Mouse (Mus musculus) urinary bladder, postnatal 36 days (tissue): Measurements from ENCODE around the gene Nudt13.
A peak's percentile ranks its signal among the peaks of the same experiment; 100 is the strongest.
"Not testable (repeated sequence)": the region's sequence is repeated elsewhere in the genome, so short reads cannot be mapped to it uniquely, and the experiment has no call there.

ENCODE experiments used
- DNase-seq, 2 experiments: peaks; one replicate each; pipeline ENCODE4 v3.0.0; 2022; ENCODE audit warnings: low spot score in 2 of 2, mixed read lengths in 1 of 2

Nudt13 gene

DNA sequence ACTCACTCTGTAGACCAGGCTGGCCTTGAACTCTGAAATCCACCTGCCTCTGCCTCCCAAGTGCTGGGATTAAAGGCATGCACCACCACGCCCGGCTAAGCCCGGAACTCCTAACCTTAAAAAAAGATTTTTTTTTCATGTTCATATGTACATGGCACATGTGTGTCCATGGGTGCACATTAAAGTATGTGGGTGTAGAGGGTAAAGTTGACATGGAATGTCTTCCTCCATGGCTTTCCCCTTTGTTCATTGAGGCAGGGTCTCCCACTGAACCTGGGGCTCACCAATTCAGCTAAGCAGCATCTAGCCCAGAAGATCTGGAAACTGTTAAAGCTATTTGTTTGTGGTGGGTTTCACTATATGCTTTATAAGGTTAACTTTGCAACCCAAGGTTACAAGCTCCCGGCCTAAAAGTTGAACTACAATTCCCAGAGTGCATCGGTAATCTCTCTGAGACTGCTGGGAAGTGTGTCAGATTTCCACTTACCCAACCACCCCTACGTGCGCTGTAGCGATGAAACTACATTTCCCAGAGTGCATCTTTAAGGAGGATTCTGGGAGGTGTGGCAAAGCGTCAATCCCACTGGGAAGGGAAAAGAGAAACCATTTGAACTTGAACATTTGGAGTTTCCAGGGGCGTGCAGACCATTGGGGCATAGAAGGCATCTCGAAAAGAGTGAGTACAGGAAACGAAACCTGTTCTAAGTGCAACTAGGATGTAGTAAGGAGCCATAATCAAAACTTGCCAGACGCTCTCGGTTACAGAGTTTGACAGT is at the start of gene Nudt13:
Nudt13 (plus strand) TSS at position 581 of the 776 bp plus-strand sequence.
- DNase-seq, result peak; percentile 78 to 87

DNA sequence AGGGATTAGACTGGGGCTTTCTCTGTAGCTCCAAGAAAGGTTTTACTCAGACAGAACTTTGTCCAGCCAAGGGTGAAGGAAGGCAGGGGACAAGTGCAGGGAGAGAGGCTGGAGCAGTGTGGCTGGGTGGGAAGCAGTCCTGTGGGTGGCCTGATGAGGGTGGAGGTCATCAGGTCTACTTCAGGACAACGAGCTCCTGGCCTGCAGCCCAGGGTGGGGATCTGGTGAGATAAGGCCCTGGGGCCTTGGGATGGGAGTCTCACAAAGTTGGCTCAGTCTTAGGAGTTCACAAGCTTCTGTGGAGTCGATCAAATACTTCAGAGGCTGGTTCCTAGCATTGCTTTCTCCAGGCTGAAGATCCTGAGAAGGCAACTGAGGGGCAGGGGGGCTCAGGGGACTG is 49.2 kb upstream of the Nudt13 start:
- DNase-seq, result no peak

DNA sequence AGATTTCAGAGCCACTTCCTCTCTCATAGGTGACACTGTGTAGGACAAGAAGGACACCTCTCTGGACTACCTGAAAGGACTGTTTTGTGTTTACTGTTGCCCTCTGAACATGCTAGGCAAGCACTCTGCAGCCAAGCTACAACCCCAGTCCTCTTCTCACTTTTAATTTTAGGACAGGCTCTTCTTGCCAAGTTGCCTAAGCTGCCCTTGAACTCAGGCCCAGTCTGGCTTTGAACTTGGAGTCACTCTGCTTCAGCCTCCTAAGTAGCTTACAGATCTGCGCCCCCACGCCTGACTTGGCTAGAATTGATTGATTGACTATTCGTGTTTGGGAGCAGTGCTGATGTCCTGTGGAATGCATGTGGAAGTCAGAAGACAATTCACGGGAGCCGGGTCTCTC is 48.6 kb upstream of the Nudt13 start:
- DNase-seq, result no peak

DNA sequence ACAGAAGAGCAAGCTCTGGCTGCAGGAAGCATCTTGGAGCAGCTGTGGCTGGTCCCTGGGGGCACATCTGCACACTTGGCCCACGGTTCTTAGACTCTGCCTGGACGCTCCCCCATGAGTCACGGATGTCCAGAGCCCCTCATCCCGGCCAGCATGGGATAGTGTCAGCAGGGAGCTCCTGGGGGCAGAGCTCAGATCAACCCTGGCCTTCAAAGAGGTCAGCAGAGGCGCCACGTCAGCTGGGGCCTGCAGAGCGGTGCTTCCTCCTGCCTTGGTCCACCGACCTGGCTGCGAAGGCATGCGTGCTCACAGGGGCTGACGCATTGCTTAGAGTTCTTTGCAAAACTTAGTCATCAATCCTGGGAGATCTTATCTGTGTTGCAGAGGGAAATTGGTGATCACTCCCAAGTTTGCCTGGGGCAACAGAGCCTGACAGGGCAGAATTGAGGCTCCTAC is 47.7 kb upstream of the Nudt13 start:
- peak; percentile 51 to 70 for DNase-seq

DNA sequence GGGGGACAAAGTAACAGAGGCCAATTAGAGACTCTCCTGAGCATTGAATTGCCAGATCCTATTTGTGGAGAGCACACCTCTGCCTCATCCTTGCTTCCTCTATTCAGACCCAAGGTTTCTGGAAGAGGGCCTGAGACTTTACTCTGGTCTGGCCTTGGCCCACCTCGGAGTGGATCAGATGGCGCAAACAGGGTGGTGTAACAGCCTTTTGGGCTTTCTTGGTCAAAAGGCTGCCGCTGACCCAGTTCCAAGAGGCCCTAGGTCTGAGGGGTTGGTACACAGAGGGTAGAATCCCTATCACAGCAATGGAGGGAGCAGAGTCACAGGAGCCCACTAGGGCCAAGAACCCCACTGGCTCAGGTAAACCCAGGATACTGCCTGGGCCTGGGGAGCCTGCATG is 46.5 kb upstream of the Nudt13 start:
- peak in 1 of 2 experiments; percentile 33 for DNase-seq

DNA sequence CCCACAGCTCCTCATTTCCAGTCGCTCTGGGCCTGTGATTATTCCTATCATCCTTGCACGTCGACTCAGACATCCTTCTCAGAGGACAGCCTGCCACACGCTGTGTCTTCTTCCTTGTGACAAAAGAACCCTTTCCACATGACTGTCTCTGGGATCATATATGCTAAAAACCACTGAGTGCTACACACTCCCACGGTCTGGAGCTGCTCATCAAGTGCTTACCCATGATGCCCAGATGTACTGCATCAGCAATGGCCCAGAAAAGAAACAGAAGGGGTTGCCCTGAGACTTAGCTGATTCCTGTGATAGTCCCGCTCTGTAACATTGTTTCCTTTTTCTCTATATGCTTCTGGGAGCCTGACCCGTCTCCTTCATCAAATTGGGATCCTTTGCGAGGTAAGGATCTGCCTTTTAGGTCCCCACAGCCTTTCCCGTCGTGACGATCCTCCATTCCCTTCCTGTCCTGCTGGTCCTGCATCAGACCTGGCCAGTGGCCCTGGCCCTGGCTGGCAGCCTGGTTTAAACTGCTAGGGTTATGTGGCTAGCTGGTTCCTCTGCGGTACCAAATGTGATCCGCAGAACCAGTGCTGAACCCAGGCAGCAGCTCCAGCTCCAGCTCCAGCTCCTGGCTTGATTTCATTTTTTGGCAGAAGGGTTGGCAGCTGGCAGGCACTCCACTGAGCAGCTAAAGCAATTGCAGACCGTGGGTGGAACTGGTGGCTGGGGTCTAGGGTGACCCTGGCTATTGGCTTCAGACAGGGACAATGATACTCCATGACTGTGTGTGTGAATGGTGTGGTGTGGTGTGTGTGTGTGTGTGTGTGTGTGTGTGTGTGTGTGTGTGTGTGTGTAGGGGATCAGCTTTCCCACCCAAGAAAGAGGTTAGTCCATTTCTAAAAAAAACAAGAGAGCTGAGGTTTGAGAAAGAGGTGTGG is 44.0 kb upstream of the Nudt13 start:
- DNase-seq, result peak in 1 of 2 experiments; percentile 34

DNA sequence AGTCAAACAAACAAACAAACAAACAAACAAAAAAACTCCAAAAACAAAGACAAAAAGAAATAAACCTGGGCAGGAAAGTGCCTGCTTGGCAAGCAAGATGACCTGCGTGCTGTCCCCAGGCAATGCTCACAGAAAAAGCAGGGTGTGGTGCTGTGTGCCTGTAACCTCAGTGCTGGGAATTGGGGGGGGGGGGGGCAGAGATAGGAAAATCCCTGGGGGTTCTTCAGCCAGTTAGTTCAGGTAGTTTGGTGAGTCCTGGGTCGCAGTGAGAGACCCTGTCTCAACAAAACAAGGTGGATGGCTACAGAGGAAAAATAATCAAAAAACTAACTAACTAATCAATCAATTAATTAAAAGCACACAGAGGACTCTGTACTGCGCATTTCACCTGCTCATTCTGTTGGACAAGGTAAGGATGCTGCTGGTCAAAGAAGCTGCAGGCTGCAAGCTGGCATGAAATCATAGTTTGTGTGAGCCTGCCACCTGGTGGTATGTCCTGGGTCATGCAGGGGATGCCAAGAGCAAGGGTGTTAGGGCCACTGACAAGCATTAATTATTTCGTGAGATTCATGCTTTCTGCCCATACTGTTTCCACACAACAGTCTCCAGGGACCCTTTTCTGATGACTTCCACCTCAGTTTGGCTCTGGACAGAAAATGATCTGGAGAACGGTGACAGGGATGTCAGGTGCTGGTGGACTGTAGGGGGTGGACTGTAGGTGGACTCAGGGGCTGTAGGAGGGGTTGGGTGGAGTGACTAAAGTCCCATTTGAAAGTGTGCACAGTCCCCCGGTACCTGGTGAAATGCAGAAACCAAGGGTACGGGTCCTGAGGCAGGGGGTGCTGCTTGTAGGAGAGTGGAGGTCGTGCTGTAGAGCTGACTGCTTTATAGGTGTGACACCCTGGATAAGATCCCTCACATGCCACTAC is 36.0 kb upstream of the Nudt13 start:
- DNase-seq, result peak; percentile 81 to 83

DNA sequence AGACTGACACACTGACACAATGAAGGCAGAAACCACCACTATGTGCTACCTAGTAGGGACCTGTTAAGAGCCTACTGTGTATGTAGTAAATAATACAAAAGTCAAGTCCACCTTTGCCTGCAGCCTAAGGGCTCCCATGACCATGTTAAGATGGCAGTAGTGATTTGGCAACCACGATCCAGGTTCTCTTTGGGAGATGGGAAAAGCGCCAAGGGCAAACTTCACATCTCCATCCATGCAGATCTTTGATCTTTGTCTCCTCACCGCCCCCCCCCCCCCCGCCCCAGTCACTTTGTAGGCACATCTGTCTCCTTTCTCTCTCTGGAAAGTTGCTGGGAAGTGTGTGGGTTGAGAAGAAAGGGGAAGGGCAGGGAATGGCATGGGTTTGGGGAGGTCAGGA is 32.2 kb upstream of the Nudt13 start:
- DNase-seq, result no peak

DNA sequence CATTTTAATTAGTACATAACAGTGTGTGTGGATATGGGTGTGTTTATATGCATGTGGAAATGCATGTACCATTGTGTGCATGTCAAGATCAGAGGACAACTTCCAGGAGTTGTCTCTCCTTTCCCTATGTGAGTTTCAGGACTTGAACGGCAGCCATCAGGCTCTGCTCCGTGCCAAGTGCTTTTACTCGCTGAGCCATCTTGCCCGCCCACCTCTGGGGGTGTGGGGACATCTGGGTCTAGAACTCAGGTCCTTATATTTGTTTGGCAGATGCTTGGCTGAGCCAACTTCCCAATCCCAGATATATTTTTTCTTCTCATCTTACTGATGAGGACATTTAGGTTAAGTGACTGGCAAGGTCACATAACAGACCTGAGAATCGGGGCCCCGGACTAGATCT is 26.1 kb upstream of the Nudt13 start:
- DNase-seq, result no peak

DNA sequence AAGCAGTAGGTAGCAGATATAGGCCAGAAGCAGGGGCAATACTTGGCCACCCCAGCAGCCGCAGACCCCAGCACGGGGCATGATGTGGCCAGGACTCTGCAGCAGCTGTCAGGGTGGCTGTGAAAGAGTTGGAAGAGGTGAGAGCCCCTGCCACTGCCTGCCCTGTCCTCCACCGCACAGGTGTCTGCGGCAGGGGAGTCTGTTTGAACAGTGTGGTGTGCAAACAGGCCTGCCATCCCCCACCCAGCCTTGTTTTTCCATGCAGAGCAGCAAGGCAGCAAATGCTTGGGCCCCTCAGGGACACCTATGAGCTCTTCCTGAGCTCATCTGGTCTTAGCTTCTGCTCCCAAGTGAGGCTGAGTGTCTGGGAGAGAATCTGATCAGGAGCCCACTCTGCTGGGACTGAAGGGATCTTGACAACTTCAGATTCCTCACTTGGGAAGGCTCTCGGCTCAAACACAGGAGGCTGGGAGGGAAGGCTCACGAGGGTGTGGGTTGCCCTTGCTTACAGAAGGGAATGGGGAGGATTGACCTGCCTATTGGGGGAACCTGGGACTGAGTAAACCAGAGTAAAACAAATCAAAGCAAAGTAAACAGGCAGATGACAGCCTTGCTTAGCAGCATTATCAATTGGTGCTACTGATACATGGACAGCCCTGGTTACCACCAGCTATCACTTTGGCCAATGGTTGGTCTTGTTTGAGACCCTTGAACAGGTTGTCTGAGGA is 25.3 kb upstream of the Nudt13 start, which contains the start of gene Kcnk16:
Kcnk16 (minus strand) TSS at position 118 of the 728 bp plus-strand sequence.
- no peak for DNase-seq

DNA sequence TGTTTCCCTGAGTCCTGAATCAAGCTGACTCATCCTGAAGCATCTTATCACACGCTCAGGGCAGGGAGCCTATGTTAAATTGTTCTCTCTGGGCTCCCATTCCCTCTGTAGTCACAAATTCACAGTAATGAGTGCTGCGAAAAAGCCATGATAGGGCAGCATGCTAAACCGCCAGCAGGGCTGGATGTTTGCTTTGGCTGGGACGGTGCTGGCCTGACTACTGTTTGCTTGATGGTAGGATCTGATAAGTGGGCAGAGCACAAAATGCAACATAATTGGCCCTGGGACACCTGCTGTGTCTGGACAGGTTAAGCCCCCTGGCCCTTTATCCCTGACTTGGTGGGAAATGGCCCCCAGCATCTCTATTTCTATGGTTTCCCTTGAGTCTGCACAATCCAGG is 3.1 kb upstream of the Nudt13 start:
- DNase-seq, result peak; percentile 30 to 45

DNA sequence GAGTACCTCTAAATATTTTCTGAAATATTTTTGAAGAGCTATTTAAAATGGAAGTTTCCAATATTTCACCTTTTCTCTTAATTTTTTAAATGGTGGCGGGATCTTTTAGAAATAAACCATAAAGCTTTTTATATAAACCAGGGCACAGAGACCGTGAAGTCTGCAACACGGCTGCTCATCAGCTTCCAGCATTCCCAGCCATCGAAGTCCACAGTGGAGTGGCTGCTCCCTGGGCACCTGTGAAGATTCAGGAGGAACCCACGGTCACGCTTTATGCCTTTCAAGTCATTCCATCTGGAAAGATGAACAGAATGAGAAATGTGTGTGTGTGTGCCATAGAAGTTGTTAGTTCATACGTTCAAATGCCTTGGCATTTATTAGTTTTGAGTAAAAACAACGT is 450 bp downstream of the Nudt13 start:
- no peak for DNase-seq

DNA sequence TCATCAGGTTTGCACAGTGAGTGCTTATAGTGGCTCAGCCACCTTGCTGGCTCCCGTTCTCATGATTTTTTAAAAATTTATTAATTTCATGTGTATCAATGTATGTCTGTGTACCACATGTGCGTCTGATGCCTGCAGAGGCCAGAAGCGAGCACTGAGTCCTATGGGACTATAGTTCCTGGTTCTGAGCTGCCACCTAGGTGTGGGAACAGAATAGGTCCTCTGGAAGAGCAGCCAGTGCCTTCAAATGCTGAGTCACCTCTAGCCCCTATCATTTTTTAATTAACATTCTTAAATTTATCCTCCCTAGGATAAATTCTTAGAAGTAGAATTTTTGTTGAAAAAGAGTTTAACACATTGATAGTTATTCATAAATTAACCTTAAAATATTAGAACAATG is 3.1 kb downstream of the Nudt13 start:
- no peak for DNase-seq

DNA sequence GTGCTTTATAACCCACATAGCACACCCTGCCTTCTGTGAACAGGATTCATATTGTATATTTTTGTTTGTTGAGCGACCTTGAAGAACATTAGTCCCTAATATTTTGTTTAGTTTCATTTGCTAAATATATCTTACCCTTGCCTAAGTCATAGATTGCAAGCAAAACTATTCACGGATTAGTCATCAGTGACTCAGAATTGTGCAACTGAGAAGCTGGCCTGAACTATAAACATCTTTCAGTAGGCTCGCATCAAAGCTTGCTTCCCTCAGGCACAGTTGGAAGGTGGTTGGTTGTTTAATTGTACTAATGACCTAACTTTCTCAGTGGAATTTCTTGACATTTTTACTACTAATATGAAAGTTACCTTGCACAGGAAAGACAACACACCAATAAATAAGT is 3.6 kb downstream of the Nudt13 start:
- peak in 1 of 2 experiments; percentile 26 for DNase-seq

DNA sequence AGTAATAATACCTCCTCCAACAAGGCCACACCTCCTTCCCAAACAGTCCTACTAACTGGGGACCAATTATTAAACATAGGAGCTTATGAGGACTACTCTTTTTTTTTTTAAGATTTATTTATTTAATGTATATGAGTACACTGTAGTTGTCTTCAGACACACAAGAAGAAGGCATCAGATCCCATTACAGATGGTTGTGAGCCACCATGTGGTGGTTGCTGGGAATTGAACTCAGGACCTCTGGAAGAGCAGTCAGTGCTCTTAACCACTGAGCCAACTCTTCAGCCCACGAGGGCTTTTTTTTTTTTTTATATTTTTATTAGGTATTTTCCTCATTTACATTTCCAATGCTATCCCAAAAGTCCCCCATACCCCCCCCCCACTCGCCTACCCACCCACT is 10.6 kb downstream of the Nudt13 start:
- DNase-seq, result not testable (repeated sequence)

DNA sequence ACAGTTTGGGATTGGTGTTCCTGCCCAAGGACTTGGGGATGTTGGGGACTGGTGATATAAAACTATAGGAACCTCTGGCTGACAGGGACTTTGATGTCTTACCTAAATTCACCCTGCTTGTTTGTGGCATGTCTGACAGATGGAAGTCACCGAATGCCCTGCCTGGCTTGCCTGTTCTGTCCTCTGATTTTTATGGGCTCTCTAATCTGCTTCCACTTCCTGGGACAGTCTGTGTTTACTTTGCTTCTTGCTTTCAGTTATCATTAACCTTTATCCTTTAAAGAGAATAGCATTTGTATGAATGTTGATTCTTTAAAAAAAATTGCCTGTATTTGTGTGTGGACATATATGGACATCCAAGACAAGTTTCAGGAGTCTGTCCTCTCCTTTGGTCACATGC is 20.6 kb downstream of the Nudt13 start:
- DNase-seq, result no peak

DNA sequence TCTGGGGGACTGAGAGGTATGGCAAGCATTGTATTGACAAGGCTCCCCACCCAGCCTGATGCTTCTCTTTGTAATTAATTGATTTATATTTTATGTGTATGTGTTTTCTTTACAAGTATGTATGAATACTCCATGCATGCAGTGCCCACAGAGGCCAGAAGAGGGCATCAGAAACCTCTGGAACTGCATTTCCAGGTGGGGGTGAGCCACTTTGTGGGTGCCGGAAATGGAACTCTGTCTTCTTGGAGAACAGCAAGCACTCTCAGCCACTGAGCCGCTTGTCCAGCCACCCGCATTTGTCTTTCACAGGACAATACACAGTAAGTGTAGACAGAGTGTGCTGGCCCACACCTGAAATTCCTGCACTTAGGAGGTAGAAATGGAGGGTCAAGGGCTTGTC is 24.9 kb downstream of the Nudt13 start:
- DNase-seq, result peak; percentile 19 to 20

DNA sequence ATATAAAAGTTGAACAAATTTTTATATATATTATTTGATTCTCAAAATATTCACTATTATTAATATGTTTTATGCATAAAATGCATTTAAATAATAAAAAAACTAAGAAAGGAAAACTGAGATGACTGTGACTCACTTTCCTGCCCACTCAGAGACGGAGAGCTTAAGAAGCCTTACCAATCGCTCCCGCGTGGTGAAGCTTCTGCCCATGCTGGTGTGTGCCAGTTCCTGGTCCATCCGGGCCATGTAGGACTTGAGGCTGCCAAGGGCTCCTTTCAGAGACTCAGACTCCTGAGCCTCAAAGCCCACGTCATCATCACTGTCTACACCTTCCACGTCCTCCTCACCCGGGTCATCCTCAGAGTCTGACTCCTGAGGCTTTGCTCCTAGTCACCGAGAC is 29.7 kb downstream of the Nudt13 start:
- no peak for DNase-seq

DNA sequence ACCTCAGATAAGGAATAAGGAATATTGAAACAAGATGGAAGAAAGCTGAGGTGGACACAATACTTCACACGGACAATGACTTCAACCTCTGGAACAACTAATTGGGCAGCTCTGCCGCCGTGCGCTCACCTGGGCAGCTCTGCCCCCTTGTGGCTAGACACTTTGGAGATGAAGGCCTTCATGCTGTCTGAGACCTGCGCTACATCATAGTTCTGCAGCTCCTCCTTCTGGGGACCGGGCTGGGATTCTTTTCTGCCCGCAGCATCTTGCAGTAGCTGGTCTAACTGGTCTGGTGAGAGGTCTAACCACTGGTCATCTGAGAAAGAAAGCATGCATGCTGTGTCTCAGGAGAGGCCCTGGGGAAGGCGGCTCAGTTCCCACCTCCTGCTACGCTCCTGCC is 34.0 kb downstream of the Nudt13 start:
- peak; percentile 61 to 70 for DNase-seq

DNA sequence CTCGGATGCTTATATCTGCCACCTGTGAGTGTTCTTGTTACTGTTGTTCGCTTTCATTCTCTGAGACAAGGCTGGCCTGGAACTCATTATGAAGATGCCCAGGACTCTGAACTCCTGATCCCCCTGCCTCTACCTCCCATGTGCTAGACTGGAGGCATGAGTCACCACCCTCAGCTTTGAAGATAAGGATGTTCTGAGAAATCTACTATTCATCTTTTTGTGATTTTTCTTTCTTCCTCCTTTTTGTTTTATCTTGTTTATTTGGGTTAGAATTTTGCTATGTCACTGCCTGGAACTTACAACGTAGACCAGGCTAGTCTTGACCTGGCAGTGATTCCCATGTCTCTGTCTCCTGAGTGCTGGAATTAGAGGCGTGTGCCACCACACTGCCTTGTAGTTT is 36.8 kb downstream of the Nudt13 start:
- no peak for DNase-seq

DNA sequence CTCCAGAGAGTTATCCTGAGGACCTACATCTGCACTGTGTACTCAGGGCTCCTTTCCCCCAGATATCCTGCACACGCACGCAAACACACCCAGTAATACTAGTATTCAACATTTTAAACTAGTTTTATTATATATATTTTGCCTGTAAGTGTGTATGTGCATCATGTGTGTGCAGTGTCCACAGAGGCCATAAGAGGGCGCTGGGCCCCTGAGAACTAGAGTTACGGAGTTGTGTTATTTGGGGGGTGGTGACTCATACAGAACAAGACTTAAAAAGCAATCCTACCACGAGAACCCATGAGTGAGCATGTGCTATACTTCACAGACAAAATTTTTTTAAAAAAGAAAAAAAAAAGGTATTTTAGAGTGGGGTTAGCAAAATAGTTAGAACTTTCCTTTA is 44.9 kb downstream of the Nudt13 start:
- DNase-seq, result no peak
